Mouse (Mus musculus) testis, postnatal 14 days (tissue): ENCODE data around the gene Ccdc167.

Experiments
- DNase-seq: peaks from one replicate; pipeline ENCODE4 v3.0.0; 2021; ENCODE audit warnings: low spot score

Gene Ccdc167

DNA sequence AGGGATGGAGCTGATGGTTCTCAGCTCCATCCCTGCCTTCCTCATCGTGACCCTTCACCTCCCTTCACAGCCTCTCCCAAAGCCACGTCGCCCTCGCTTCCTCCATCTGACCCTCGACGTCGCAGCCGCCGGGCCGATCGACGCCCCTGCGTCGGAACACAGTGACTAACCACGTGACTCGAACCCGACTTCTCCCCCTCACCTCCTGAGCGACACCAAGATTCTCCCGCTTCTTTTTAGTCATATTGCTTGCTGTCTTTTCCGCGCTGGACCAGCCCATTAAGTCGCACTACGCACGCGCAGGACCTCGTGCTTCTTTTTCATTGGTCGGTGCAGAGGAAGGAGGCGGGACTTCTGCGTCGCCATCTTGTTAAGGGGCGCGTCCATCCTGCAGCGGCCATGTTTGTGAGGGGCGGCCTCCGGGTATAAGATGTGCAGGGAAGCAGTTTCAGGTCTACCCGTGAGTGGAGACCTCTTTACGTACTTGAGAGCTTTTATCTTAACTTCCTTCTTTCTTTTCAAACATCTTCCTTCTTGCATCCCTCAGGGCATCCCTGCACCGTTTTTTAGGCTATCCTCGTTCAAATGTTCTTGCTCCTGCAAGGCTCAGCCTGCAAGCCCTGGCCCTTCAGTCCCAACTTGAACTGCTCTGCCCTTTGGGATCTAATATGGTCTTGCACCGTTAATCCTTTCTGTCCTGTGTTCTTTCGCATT is at the start of gene Ccdc167:
Gene Ccdc167 (minus strand): TSS at position 313 of the 714 bp plus-strand sequence.
- peak; percentile 94 for DNase-seq

DNA sequence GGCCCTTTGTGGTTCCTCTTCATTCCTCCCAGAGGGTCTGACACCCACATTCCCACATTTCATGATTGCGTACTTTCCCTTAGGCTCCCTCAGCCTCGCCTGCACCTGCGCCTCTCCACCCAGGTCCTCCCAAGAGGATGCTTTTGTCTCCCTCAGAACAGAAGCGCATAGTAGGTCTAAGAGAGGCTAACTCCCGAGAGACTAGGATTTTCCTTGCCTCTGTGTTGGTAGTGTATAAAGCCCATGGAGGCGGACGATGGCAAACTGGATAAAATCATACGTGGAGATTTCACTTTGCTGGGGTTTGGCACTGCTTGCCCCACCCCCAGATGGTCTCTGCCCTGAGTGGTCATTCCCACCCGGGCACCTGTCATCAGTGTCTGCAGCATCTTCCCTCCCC is 48.5 kb upstream of the Ccdc167 start:
- DNase-seq = no peak

DNA sequence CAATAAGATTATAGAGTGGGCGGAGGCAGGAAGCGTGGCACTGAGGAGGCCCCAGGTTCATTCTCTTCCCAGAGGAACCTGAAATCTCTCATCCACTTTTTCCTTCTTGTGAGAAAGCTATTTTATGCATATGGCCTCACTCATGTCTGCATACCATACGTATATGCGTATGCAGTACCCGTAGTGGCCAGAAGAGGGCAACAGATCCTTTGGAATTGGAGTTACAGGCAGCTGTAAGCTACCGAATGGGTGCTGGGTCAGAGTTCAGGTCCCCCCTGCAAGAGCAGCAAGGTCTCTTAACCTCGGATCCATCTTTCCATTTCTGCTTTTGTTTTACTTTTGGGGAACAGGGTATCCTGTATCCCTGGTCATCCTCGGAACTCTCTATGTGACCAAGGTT is 45.7 kb upstream of the Ccdc167 start:
- peak; percentile 78 for DNase-seq

DNA sequence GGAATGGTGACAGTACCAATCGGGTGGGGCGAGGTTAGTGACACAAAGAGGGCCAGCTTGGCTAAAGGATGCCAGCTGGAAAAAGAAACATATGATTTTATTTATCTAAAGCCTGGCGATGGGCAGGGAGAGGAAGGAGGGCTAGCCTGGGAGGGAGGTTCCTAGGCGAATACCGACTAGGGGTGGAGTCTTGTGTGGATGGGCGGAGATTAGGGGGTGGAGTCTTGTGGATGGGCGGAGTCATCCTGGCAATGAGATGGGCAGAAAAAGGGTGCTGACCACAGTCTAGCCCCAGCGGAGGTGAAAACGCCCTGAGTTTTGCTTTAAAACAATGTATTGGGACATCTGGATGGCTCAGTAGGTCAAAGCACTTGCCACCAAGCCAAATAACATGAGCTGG is 45.1 kb upstream of the Ccdc167 start:
- peak; percentile 38 for DNase-seq

DNA sequence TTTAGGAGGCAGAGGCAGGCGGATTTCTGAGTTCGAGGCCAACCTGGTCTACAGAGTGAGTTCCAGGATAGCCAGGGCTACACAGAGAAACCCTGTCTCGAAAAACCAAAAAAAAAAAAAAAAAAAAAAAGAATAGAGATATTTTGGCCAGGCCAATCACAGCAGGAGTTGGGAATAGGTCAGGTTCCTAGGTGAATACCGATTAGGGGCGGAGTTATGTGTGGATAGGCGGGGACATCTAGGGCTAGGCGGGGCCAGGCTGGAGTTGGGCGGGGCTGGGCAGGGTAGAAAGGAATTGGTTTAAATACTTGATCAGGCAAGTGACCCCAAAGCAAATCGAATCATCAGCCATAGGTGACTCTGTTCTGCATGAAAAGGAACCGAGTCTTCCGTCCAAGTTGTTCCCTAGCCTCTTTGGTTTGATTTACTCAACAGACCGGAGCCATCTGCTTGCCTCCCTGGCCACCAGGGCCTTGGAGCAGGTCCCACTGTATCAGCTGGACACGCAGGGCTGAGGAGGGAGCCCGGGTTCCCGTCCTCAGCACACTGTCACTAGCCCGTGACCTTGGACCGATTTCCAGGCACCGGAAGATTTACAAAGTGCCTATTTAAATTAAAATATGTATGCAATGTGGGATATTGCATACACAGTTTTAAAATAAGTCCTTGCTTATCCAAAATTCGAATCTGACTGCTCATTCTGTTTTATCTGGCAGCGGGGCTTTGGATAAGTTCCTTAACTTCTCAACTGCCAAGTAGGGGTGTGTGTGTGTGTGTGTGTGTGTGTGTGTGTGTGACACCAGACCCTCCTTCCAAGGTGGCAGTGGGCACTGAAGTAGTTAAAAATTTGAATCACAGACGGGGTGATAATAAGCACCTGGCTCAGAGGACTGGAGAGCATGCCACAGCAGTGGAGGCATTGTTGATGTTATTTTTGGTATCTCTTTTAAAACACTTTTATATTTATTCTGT is 43.8 kb upstream of the Ccdc167 start:
- DNase-seq = no peak

DNA sequence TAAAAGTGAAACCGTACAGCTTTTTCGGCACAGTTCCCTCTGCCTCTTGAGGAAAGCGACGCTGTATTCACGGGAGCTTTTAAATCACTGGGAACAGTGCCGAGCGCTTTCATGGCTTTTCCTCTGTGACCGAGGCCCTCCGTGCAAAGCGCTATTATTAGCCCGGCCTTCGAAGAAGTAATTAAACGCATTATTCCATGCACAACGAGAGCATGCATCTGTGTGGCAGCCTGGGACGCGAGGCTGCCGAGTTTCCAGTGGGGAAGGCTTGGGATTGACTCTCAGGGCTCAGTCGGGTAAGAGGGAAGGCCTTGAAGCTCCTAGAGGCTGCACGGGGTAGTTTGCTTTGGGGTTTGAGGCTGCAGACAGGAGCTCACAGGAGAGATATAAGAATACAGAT is 43.1 kb upstream of the Ccdc167 start:
- no peak for DNase-seq

DNA sequence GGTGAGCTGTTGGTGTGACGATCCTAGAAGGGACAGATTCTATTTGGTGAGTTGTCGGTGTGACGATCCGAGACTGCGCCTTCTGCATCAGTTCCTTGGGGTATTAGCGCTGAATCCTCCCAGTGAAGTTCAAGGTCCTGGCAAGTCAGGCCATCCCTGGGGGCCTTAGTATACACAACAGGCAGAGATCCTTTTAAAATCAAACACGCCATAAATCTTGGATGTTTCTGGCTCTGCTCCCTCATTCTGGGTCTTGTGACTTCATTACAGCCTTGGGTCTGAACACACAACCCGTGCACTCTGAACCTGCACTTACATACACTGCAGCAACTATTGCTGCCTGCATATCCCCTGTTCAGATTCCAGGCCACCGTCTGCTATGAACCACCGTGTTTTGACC is 39.5 kb upstream of the Ccdc167 start:
- no peak for DNase-seq

DNA sequence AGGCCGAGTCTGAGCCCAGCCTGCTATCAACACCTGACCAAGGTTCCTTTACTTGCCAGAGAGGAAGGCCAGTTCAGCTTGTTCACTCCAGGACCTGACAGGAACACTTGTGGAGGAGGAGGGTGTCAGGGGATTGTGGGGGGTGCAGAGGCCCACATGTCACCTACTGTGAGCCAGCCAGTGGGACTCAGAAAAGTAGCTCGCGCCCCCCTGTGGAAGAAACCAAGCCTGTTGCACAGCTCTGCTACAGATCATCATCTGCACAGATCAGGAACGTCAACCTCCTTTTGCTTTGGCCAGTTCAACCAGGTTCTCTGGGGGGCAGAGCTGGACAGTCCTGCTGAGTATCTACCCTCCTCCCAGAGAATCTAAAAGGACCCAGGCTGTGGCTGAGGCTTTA is 37.7 kb upstream of the Ccdc167 start:
- DNase-seq = no peak

DNA sequence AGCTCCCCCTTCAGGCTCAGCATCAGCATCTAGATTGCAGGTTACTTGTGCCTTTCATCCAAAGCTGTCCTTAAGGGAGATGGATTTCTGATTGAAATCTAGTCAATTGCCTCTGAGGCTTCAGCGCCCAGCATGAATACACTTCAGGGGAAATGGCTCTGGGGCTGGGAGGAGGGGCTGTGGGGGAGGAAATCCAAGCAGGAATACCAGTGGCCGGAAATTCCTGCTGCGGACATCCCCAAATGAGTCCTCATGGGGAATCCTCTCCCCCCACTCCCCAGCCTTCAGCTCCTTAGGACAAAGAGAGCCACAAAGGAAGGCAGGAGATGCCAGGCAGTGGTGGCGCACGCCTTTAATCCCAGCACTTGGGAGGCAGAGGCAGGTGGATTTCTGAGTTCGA is 30.6 kb upstream of the Ccdc167 start:
- DNase-seq = no peak

DNA sequence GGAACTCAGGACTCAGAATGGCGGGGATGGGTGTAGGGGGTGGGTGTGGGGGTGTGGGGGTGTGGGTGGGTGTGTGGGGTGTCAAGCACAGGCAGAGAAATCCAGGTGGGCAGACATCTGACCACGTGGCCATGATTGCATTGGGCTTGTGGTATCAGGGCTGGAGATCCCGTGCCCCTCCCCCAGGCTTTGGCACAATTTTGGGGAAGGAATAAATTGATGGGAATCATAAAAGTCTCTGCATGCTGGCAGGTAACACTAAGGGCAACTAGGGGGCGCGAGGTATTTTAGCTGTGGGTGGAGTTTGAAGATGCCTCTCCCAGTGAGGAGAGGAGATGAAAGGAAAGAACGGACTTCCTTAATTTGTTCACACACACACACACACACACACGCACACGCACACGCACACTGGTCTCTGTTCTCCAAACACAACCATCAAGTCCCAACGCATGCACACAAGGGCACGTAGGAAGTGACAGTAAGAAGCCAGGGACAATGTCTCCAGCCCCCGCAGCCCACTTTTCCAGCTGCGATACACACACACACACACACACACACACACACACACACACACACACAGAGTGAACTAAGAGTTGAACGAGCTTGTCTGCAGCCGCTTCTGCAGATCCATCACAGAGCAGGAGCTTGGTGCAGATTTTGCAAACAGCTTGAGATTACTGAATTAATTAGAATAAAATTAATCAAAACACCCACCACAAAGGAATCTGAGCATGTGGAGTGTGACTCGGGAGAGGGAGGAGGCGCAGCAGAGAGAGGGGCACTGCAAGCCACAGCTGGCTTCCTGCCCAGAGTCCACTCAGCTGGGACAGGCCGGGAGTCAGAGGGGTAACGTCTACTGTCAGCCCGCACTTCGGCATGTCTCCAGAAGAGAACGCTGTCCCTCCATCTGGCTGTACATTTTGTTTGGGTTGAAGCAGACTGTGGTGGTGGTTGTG is 21.3 kb upstream of the Ccdc167 start:
- no peak for DNase-seq

DNA sequence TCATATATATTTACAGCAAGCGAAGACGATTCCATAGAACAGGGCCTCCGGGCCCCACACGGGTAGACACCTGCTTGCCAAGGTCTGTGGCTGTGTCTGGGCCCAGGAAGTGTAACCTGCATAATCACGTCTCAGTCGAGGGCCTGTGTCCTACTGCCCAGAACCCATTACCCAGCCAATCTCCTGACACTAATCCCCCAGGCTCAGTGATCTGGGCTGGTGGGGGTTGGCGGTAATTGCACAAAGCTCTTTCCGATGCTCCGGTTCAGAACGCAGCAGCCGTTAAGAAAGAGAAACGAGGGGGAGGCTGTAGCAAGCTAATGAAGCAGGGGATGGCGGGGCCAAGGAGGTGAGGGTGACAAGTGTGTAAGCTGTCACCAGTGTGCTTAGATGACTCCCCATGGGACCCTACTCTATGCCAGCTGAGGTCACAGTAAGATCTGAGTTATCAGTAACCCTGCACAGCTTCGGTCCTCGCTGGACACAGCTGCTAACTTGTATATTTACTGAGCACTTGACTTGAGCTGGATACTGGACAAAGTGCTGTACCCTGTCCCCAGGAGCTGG is 19.7 kb upstream of the Ccdc167 start:
- no peak for DNase-seq

DNA sequence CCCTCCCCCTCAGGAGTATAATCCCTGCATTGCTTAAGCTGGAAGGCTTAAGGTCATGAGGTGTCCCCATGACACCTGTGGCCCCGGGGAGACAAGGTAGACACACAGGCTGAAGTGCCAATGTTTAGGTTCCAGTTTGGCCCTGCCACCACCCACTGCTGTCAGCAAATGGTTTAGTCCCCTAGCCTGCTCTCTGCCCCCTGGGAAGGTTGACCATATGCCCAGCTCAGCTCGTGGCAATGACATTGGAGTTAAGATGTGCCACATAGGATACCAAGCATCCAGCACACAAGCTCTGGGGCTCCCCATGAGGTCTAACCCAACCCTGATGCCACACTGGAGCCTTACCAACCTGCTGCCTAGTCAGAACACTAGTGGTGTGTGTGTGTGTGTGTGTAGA is 15.7 kb upstream of the Ccdc167 start:
- DNase-seq = no peak

DNA sequence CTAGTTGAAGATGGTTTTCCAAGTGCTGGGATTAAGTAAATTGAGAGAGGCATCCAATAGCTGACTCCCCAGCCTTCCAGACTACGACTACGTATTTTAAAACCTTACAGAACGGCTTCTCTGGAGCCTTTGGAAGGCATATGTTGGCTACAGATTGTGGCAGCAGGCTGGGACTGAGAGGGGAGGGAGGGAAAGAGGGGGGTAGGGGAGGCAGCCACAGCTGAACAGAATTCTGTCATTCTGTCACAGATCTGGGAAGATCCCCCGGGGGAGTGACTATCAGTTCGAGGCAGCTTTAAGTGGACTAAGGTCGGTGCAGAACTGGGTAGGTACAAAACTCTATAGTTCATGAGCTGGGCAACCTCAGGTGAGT is 15.1 kb upstream of the Ccdc167 start:
- no peak for DNase-seq

DNA sequence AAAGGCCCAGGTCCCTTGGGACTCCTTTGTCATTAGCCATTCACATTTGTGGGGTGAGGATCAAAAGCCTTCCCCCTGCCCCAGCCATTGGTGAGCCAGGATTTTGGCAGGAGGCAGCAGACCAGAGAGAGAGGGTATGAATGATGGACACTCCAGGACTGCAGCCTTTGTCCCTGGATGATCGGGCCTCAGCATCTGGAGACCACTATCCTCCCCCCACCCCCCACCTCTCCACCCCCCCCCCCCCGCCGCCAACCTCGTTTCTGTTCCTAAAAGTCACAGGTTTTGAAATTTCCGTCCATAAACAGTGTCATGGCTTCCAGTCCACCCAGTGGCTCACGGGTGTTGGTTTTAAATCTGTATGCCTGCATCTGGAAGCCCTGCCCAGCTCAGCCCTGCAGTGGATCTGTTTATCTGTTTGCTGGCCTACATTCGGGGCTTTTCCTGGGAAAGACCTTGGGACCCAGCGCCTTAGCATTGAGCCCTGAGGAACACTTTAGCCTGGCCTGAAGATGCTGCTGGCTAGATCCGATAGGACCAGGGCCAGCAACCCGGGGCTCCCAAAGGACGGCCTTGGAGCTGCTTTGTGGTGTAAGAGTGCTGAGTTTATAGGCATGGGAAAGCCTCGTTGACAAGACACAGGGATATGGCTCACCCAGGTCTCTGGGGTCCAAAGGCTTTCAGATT is 14.6 kb upstream of the Ccdc167 start:
- DNase-seq = peak; percentile 83

DNA sequence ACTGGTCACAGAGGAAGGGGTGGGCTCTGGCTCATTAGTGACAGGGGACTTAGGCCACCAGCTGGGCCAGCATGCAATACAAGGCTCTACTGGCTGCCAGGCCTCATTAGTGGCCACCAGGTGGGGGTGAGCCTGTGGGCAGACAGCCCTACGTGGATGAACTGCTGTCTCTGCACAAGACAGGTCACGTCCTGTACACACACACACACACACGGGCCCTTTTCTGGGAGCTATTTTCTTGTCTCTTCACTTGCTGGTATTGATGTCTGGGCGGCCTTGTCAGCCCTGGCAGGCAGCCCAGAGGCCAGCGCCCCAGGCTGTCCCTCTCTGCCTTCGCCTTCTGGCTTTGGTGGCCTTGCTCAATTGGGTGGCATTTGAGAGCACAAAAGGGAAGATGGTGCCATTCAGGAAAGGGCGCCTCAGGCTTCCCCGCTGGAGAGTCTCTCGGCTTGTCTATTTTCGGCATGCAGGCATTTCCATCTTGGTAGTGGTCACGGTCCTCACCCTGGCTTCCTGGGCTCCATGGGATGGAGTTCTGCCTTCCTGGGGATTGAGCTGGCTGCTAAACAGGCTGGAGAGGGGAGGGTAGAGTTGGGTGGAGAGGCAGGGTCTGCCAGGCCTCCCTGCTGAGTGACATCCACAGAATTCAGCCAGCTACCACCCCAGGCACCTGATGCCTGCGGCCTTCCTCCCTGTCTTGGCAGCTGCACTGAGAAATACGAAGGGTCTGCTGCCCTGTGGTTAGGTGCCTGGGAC is 13.8 kb upstream of the Ccdc167 start:
- no peak for DNase-seq

DNA sequence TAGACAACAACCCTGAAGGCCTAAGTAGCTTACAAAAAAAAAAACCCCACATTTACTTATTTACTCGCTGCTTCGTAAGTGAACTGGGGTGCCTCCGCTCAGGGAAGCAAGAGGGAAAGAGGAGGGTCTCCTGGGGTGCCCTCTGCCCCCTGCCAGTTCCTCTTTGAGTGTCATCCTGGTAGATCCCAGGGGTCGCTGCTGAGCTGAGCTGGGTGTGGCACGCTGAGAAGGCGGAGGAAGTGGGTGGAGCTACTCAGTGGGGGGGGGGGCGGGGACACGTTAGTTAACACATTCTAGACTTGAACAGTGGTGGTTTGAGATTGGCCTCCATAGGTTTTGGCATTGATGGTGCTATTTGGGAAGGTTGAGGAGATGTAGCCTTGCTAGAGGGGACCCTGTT is 11.2 kb upstream of the Ccdc167 start:
- no peak for DNase-seq

DNA sequence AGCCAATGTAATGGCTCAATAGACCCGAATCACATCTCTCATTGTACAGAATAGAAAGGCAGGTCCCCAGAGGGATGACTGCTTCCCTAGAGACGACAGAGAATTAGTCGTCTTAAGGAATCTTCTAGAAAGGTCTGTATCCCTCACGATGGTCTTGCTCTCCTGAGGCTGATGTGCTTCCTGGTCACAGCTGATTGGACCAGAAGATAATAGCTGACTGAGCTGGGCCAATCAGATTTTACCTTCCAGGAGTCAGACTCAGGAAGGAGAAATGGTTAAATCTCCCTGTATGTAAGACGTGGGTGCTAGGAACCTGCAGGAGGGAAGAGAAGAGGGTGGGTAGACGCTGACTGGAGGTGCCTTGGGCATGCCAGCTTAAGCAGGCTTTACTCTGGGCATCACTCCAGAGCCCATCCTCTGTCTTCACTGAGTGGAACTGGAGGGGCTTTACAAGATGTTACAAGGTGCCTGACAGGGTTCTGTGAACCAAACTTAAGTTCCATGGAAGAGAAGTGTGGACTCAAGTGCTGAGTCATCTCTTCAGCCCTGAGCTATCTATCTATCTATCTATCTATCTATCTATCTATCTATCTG is 8.3 kb upstream of the Ccdc167 start:
- DNase-seq = no peak

DNA sequence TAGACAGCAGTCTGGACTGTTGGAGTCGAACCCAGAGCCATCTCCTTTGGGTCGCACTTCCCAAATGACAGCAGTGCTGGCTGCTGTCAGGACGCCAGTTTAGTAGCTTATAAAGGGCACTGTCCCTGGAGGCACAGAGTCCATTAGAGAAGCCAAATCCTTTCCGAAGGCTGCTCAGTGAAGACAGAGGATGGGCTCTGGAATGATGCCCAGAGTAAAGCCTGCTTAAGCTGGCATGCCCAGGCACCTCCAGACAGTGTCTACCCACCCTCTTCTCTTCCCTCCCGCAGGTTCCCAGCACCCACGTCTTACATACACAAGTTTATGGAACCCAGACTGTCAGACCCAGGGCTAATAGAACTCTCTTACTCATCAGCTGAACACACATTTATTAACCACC is 7.8 kb upstream of the Ccdc167 start:
- DNase-seq = no peak

DNA sequence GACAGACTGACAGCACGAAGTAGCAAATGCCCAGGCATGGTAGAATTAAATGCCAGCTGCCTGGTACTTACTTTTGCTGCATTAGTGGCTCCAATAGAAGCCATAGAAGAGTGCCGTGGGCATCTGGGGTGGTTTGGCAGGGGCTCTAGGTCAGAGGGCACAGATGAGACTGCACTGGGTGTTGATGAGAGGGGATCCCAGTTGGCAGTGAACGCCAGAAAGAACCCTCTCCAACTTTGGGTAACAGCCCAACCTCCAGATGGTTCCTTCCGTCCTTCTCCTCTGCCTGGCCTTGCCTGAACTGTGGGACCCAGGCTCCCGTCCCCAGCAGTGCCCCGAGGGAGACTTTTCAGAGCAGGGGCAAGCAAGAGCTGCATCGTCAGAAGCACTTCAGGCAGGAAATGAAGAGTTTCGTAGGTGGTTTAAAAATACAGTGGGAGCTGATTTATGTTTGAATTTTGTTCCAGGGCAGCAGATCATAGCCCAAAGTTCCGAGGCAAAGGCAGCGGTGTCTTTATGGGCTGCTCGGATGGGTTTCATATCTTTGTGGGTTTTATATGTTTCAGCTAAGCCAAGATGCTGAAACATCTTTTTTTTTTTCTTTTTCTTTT is 4.0 kb upstream of the Ccdc167 start:
- no peak for DNase-seq
